Mouse (Mus musculus): ENCODE results near the gene Anapc1.

DNA sequence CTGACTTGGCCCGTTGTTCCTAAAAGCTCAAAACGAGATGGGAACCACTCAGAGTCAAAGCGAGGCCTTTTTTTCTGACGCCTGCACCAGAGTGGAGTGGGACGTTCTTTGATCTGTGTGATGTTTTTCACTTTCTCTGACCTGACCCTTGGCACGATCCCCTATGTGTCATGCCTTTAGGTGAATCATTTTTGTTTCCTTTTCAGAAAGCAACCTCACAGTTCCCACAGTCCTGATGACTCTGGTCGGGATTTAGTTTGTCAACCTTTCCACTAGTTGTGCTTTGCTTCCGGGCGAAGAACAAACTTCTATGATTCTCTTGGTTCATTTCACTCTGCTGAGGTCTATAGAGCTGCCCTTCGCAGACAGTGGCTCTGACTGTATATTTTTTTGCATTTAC, 44.3 kb upstream of the Anapc1 start:
- no peak for TF ChIP-seq EP300 (IDR thresholded peaks at IDR 0.05; ENCODE audit: insufficient read depth, low read depth, low read length)
- TF ChIP-seq POLR2A (IDR thresholded peaks at IDR 0.05; ENCODE audit: insufficient read depth, low read length): no peak
- no peak for TF ChIP-seq CTCF (IDR thresholded peaks at IDR 0.05; ENCODE audit: low read depth, low read length)

Data from ES-Bruce4 (cell line).